Mouse (Mus musculus): ENCODE results near the gene Lmod3. TPM values are rescaled to one million over a fixed set of nuclear protein-coding genes. Genes with fewer than 3 reads are reported as not detected.
"Not testable (repeated sequence)": the region's sequence is repeated elsewhere in the genome, so short reads cannot be mapped to it uniquely, and the experiment has no call there.

Gene Lmod3
- polyA plus RNA-seq, 1 experiment from 2014 or later: 27.8 TPM

DNA sequence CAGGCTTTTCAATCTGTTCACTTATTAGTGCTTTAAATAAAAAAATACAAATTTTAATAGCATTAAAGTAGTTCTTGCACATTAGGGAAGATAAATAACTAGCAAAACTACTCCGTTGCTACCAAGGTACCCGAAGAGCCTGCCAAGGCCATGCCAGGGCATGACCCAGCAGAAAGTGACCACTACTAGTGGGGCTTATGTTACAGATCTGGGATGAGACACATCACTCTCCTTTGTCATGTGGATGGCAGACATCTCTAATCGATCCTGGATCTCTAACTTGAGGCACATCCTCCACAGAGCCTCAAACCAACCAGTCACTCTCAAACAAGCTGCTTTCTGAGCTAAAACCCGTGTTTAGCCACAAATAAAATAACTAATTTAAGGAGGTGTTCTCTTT, 14.1 kb upstream of the Lmod3 start:
- H3K9me3 ChIP-seq (replicated peaks; ENCODE audit: control insufficient read depth, low read length): no peaks in the 10 kb centered on the region
- 73% methylated on average over 4 of the region's 4 CpGs for WGBS
- H3K4me2 ChIP-seq (ENCODE audit: low read depth, low read length): no peak overlapping the region
- no peak for ATAC-seq (replicated peaks; ENCODE audit: extremely low read depth, insufficient read depth, low FRiP score)
- no peak overlapping the region for H3K4me3 ChIP-seq (ENCODE audit: low read length)
- no peak overlapping the region for H3K9ac ChIP-seq (ENCODE audit: low read length)
- peaks cover 12% of the 10 kb centered on the region for H3K4me1 ChIP-seq (ENCODE audit: control insufficient read depth, insufficient read depth, low read length)
- no peaks in the 10 kb centered on the region for H3K27me3 ChIP-seq (ENCODE audit: control insufficient read depth, insufficient read depth, low read length)
- no peak overlapping the region for H3K27ac ChIP-seq (ENCODE audit: low read length)
- no peaks in the 10 kb centered on the region for H3K36me3 ChIP-seq (ENCODE audit: control insufficient read depth, insufficient read depth)

DNA sequence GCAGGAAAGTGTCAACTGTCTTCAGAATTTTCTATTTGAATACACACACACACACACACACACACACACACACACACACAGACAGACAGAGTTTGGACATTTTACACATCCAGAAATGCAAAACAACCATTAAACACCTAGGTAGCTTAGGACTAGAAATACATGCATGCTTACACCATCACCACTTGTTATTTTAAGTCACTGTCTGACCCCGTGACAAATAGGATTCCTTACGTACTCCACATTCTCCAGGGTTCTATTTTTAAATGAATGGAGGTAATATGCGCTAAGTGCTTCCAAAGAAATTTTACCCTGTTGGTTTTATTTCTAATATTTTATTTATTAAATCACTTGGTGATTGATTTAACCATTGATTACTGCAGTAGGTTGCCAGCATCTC, 13.1 kb upstream of the Lmod3 start:
- Histone ChIP-seq H3K4me2 (ENCODE audit: low read depth, low read length) (peak overlapping the region; percentile 40), H3K27me3 (ENCODE audit: control insufficient read depth, insufficient read depth, low read length) (no peaks in the 10 kb centered on the region), H3K9ac (ENCODE audit: low read length) (no peak overlapping the region; the same call in 1 of the 2 replicates), H3K4me1 (ENCODE audit: control insufficient read depth, insufficient read depth, low read length) (peaks cover 12% of the 10 kb centered on the region), H3K4me3 (ENCODE audit: low read length) (no peak overlapping the region), H3K9me3 (replicated peaks; ENCODE audit: control insufficient read depth, low read length) (no peaks in the 10 kb centered on the region), H3K27ac (ENCODE audit: low read length) (peak overlapping the region; percentile 96), H3K36me3 (ENCODE audit: control insufficient read depth, insufficient read depth) (no peaks in the 10 kb centered on the region)
- peak; percentile 88 for ATAC-seq (replicated peaks; ENCODE audit: extremely low read depth, insufficient read depth, low FRiP score)
- WGBS: 38% methylated on average over 3 of the region's 3 CpGs

GRCm38 (mm10) chr6:97265240-97265639, 12.7 kb upstream of the Lmod3 start:
- H3K27ac ChIP-seq (ENCODE audit: low read length): peak overlapping the region; percentile 96
- peak; percentile 87 for ATAC-seq (replicated peaks; ENCODE audit: extremely low read depth, insufficient read depth, low FRiP score)
- peak overlapping the region; percentile 40 for H3K4me2 ChIP-seq (ENCODE audit: low read depth, low read length)

GRCm38 (mm10) chr6:97263750-97264149, 11.2 kb upstream of the Lmod3 start:
- H3K36me3 ChIP-seq (ENCODE audit: control insufficient read depth, insufficient read depth); H3K27ac ChIP-seq (ENCODE audit: low read length); H3K4me2 ChIP-seq (ENCODE audit: low read depth, low read length); H3K27me3 ChIP-seq (ENCODE audit: control insufficient read depth, insufficient read depth, low read length); ATAC-seq (replicated peaks; ENCODE audit: extremely low read depth, insufficient read depth, low FRiP score); H3K9me3 ChIP-seq (replicated peaks; ENCODE audit: control insufficient read depth, low read length); H3K9ac ChIP-seq (ENCODE audit: low read length); H3K4me3 ChIP-seq (ENCODE audit: low read length): not testable (repeated sequence)
- peaks cover 19% of the 10 kb centered on the region for H3K4me1 ChIP-seq (ENCODE audit: control insufficient read depth, insufficient read depth, low read length)

More at GRCm38 (mm10) chr6:97265240-97265639, 12.7 kb upstream of the Lmod3 start:
- peaks cover 12% of the 10 kb centered on the region for H3K4me1 ChIP-seq (ENCODE audit: control insufficient read depth, insufficient read depth, low read length)
- whole genome bisulfite sequencing: 40% methylated on average over 8 of the region's 8 CpGs
- peak overlapping the region; percentile 46; the same call in 1 of the 2 replicates for H3K9ac ChIP-seq (ENCODE audit: low read length)
- no peaks in the 10 kb centered on the region for H3K36me3 ChIP-seq (ENCODE audit: control insufficient read depth, insufficient read depth)
- no peaks in the 10 kb centered on the region for H3K9me3 ChIP-seq (replicated peaks; ENCODE audit: control insufficient read depth, low read length)
- H3K4me3 ChIP-seq (ENCODE audit: low read length): no peak overlapping the region
- H3K27me3 ChIP-seq (ENCODE audit: control insufficient read depth, insufficient read depth, low read length): no peaks in the 10 kb centered on the region

GRCm38 (mm10) chr6:97262229-97262628, 9.7 kb upstream of the Lmod3 start:
- no peak overlapping the region for H3K4me3 ChIP-seq (ENCODE audit: low read length)
- no peaks in the 10 kb centered on the region for H3K9me3 ChIP-seq (replicated peaks; ENCODE audit: control insufficient read depth, low read length)
- peaks cover 19% of the 10 kb centered on the region for H3K4me1 ChIP-seq (ENCODE audit: control insufficient read depth, insufficient read depth, low read length)
- no peak for ATAC-seq (replicated peaks; ENCODE audit: extremely low read depth, insufficient read depth, low FRiP score)
- H3K4me2 ChIP-seq (ENCODE audit: low read depth, low read length): no peak overlapping the region
- H3K9ac ChIP-seq (ENCODE audit: low read length): no peak overlapping the region
- WGBS: 69% methylated on average over 4 of the region's 4 CpGs
- H3K27ac ChIP-seq (ENCODE audit: low read length): no peak overlapping the region
- no peaks in the 10 kb centered on the region for H3K27me3 ChIP-seq (ENCODE audit: control insufficient read depth, insufficient read depth, low read length)
- H3K36me3 ChIP-seq (ENCODE audit: control insufficient read depth, insufficient read depth): no peaks in the 10 kb centered on the region

GRCm38 (mm10) chr6:97259926-97260325, 7.4 kb upstream of the Lmod3 start:
- 94% methylated on average over 2 of the region's 2 CpGs for WGBS
- peaks cover 12% of the 10 kb centered on the region for H3K4me1 ChIP-seq (ENCODE audit: control insufficient read depth, insufficient read depth, low read length)
- not testable (repeated sequence) for H3K27me3 ChIP-seq (ENCODE audit: control insufficient read depth, insufficient read depth, low read length); ATAC-seq (replicated peaks; ENCODE audit: extremely low read depth, insufficient read depth, low FRiP score); H3K27ac ChIP-seq (ENCODE audit: low read length); H3K9me3 ChIP-seq (replicated peaks; ENCODE audit: control insufficient read depth, low read length); H3K36me3 ChIP-seq (ENCODE audit: control insufficient read depth, insufficient read depth); H3K4me3 ChIP-seq (ENCODE audit: low read length); H3K4me2 ChIP-seq (ENCODE audit: low read depth, low read length); H3K9ac ChIP-seq (ENCODE audit: low read length)

- 59% methylated on average over 1 of the region's 1 CpGs for WGBS
- Histone ChIP-seq H3K4me2 (ENCODE audit: low read depth, low read length) (no peak overlapping the region), H3K36me3 (ENCODE audit: control insufficient read depth, insufficient read depth) (no peaks in the 10 kb centered on the region), H3K27me3 (ENCODE audit: control insufficient read depth, insufficient read depth, low read length) (no peaks in the 10 kb centered on the region), H3K27ac (ENCODE audit: low read length) (no peak overlapping the region), H3K4me1 (ENCODE audit: control insufficient read depth, insufficient read depth, low read length) (peaks cover 7% of the 10 kb centered on the region; the same call in 1 of the 2 replicates), H3K4me3 (ENCODE audit: low read length) (no peak overlapping the region), H3K9ac (ENCODE audit: low read length) (no peak overlapping the region), H3K9me3 (replicated peaks; ENCODE audit: control insufficient read depth, low read length) (no peaks in the 10 kb centered on the region)
- ATAC-seq (replicated peaks; ENCODE audit: extremely low read depth, insufficient read depth, low FRiP score): no peak
These were observed 5.9 kb upstream of the Lmod3 start for GRCm38 (mm10) chr6:97258489-97258888.

DNA sequence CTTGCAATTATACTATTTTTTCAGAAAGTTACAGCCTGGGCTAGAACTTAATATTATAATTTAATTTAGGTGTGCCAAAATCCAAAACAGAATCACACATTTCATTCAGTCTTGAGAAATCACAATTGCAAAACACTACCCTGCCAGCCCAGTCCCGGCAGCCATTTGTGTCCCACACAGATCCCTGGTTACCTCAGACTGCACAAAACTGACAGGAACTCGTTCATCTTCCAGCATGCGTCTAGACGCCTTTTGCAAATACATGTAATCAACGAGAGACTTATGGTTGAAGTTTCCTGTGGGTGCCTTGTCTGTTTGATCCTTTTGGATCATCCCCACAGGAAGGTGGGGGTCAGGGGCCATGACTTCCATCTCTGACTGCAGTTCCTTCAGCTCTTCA, 473 bp downstream of the Lmod3 start:
- peaks cover 4% of the 10 kb centered on the region; the same call in 1 of the 2 replicates for H3K4me1 ChIP-seq (ENCODE audit: control insufficient read depth, insufficient read depth, low read length)
- 21% methylated on average over 5 of the region's 5 CpGs for WGBS
- H3K9ac ChIP-seq (ENCODE audit: low read length): peak overlapping the region; percentile 68
- H3K9me3 ChIP-seq (replicated peaks; ENCODE audit: control insufficient read depth, low read length): no peaks in the 10 kb centered on the region
- peak overlapping the region; percentile 66 for H3K4me2 ChIP-seq (ENCODE audit: low read depth, low read length)
- peaks cover 10% of the 10 kb centered on the region for H3K36me3 ChIP-seq (ENCODE audit: control insufficient read depth, insufficient read depth)
- peak overlapping the region; percentile 47 for H3K4me3 ChIP-seq (ENCODE audit: low read length)
- no peak for ATAC-seq (replicated peaks; ENCODE audit: extremely low read depth, insufficient read depth, low FRiP score)
- H3K27me3 ChIP-seq (ENCODE audit: control insufficient read depth, insufficient read depth, low read length): no peaks in the 10 kb centered on the region
- peak overlapping the region; percentile 98 for H3K27ac ChIP-seq (ENCODE audit: low read length)

DNA sequence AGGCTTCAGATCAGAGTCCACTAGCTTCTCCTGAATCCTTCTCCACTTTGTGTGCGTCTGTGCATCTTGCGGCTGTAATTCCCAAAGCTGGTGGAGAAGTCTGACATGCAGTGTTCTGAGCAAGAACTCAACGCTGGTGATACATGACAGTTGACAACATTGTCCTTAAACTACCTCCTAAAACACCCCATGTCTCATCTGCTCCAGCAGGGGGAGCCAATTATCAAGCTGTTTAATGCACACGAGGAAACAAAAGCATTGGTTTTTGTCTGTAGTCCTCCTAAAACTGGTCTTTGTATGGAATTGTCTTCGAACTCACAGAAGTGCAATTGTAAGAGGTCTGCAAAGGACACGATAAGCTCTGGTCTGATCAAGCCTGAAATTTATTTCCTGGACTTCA, 1.6 kb downstream of the Lmod3 start:
- Histone ChIP-seq H3K9me3 (replicated peaks; ENCODE audit: control insufficient read depth, low read length) (no peaks in the 10 kb centered on the region), H3K4me3 (ENCODE audit: low read length) (peak overlapping the region; percentile 47), H3K4me1 (ENCODE audit: control insufficient read depth, insufficient read depth, low read length) (peaks cover 4% of the 10 kb centered on the region; the same call in 1 of the 2 replicates), H3K9ac (ENCODE audit: low read length) (no peak overlapping the region), H3K4me2 (ENCODE audit: low read depth, low read length) (peak overlapping the region; percentile 66), H3K27ac (ENCODE audit: low read length) (no peak overlapping the region), H3K36me3 (ENCODE audit: control insufficient read depth, insufficient read depth) (peaks cover 10% of the 10 kb centered on the region), H3K27me3 (ENCODE audit: control insufficient read depth, insufficient read depth, low read length) (no peaks in the 10 kb centered on the region)
- no peak for ATAC-seq (replicated peaks; ENCODE audit: extremely low read depth, insufficient read depth, low FRiP score)
- 19% methylated on average over 6 of the region's 6 CpGs for WGBS
